Mouse (Mus musculus): Measurements from ENCODE around the gene Cept1. TPM values are rescaled to one million over a fixed set of nuclear protein-coding genes. Genes with fewer than 3 reads are reported as not detected.

The Cept1 gene
- total RNA-seq (2023) = 43.4 TPM

DNA sequence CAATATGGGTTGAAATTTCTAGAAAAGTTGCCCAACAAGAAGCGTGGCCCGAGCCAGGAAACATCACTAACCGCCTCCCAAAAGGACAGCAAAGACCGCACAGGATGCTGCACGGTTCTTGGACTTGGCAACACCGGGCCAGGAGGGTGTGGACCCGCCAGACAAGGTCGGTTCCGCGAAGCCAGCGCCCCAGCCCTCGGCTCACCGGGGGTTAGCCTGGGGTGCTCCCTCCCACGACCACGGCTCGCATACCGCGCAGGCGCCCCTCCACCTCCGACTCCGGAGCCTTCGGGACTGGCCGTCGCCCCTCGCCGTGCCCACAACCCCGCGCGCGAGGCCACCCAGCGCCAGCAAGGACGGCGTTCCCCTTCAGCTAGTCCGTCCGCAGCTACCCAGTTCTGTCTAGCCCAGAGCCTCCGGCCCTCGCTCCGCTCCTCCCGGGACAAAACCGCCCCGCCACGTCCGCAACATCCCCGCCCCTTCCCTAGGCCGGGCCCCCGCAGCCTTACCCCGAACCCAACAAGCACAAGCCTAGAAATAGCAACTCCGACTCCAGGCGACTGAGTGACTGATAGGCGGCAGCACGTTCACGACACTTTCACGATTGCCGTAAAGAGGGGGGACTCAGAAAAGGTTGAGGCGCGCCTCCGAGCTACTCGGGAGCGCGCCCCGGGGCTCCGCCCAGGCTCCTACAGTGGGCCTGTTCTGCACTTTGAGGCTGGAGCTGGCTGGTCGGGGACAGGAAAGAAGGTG lies at the start of gene Cept1, which contains the start of gene Dram2:
TSS of gene Cept1 (minus strand) at position 632 of the 753 bp plus-strand sequence.
TSS of gene Dram2 (plus strand) at position 628 of the 753 bp plus-strand sequence.

DNA sequence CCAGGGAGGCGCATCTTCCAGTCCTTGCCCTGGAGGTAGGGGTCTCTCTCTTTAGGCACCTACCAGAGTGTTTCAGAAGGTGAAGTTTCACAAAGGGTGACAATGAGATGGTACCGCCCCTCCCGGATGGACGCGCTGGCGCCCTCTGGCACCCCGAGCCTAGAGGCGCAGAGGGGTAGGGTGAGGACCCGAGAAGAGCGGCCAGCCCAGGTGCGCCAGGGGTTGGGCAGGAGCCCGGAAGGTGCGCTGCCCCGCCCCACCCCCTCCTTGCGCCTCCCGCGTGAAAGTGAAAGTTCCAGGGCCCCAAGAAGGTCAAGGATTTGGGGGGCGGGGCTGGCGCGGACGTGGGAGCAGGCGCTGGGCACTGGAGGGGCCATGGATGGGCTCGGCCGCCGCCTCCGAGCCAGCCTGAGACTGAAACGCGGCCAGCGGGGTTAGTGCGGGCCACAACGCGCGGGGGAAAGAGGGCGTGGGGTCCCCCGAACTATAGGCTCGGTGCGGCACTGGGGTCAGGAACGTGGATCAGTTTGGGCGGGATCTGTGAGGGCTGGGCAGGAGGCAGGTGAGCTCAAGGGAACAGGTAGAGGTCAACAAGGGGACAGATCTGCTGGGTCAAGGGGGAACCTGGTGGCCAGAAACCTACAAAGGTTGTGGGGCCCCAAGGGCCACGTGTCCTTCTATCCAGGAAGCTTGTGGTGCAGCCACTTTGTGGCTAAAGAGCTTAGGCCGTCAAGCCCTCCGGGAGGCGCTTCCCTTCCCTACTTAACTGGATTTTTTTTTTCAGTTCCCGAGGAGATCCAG lies 65.1 kb downstream of the Cept1 start, which contains the start of gene Dennd2d:
TSS of gene Dennd2d (plus strand) at position 125 of the 801 bp plus-strand sequence.

Other genes with a start within 250 kb of the Cept1 start
- gene Chil6, start 141.6 kb downstream of the Cept1 start, total RNA-seq (2023) = 1.0 TPM
- 110 TPM for gene Dennd2d, start 65.4 kb downstream of the Cept1 start, total RNA-seq (2023)
- gene Dram2, start within 50 bp of the Cept1 start, total RNA-seq (2023) = 27.0 TPM
- gene Lrif1, start 137.2 kb upstream of the Cept1 start, total RNA-seq (2023) = 53.2 TPM
- 783 TPM for gene Cd53, start 242.3 kb upstream of the Cept1 start, total RNA-seq (2023)

All from CD4-positive naive resting alpha-beta T cell, adult 76 days (primary cell).